Mouse (Mus musculus): ENCODE data around the gene Klhl24. TPM values are rescaled to one million over a fixed set of nuclear protein-coding genes. Genes with fewer than 3 reads are reported as not detected.
A peak's percentile ranks its signal among the peaks of the same experiment; 100 is the strongest.

Klhl24 gene
- total RNA-seq, 2 experiments from 2014 or later = 132 to 195 TPM

- peak; percentile 75 for DNase-seq
Observed at GRCm38 (mm10) chr16:20140772-20141531, 43.6 kb downstream of the Klhl24 start, which contains the start of gene Yeats2. Gene Yeats2 (plus strand): TSS chr16:20141063.

DNA sequence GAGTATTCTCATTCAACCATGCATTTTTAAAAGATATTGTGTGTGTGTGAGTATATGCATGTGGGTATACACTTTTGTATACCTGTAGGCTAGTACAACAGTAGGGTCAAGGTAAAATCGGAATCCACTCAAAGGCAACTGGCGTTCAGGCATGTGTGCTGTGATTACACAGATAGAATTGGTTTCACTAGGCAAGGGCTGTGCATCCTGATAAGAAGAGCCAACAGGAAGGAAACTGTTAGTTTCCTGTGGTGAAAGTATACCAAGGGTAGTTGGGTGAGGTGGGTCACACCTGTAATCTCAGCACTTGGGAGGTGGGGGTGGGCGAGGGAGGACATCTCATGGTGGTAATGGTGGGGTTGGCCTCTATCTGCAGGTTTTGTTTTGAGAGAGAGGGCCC lies 47.2 kb downstream of the Klhl24 start:
- no peak for DNase-seq

DNA sequence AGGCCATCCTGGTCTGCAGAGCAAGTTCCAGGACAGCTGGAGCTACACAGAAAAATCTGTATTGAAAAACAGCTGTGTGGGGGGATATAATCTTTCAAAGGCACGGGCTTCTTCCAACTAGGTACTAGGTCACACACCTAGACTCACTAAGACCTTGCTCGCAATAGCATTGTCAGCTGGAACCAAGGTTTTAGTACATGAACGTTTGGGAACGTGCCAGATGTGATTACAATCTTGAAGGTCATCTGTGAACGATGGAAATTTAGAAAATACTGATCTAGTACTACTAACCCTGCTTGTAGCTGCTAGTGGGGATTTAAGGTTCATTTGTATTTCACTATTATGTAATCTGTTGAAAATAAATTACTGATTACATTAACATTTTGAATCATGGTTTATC lies 54.6 kb downstream of the Klhl24 start:
- DNase-seq = no peak

DNA sequence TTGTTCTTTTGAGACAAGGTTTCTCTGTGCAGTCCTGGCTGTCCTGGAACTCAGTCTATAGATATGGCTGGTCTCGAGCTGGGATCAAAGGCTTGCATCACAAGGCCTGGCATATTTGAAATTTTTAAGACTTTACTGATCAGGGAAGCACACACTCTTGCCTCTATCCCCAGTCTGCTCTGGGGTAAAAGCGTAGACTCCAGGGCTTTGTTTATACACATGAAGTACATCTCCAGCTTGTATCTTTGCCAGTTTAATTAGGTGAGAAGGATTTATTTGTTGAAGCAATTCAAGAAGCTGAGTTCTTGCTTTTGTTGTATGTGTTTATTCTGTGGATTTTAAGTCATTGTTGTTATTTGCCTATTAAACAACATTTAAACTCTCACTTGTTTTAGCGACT lies 56.4 kb downstream of the Klhl24 start:
- DNase-seq = no peak

DNA sequence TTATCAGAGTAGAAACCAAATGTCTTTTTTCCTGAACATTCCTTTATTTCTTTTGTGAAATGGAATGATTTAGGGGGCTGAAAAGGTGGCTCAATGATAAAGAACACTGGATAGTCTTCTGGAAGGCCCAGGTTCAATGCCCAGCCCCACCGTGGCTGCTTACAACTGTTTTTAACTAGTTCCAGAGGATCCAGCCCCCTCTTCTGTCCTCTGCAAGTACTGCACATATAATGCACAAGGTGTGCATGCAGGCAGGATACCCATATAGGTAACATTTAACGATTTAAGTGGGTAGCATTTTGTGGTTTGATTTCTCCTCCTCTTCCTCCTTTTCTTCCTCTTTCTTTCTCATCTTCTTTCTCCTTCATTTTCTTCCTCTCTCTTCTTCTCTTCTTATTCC lies 62.8 kb downstream of the Klhl24 start:
- DNase-seq = no peak

DNA sequence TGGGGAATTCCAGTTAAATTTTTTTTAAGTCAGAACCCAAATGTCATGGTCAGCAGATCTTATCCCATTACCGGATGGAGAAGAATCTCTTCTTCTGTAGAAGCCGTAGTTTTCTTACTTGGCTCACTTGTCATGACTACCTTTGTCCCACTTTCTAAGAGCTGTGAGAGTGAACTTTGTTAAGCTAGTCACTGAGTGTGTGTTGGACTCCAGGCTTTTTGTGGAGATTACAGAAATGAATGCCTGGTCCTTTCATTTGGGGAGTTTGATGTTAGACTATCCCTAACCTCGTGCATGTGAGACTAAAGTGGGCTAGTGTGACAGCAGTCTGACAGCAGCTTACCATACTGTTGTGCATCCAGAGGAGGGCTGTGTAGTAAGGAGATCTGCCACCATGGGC lies 71.7 kb downstream of the Klhl24 start:
- no peak for DNase-seq

DNA sequence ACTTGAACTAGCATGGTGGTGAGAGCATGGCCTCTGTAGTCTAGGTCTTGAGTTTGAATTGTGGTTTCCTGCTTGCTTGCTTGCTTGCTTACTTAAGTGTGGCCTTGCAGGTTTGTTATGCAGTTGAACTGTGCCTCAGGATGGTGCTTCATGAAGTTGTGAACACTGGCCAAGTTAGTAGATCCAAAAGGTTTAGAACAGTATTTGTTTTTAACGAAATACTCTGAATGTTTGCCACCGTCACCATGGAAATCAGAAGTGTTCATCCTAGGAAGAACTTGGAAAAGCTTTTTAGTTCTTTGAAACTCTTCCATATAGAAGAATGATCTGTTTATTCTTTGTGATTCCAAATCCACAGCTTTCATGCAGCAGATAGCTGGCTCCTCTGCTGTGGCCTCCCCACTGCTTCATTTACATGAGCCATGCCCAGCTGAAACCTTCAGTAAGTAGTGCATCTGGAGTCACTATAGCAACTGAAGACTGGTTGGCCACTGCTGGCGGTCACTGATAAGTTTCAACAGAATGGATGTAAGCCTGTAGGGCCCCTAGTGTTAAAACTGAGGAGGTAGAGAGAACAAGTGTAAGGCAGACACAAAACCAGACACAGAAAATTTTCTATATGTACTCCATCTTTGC lies 72.2 kb downstream of the Klhl24 start:
- no peak for DNase-seq

Other genes with a start within 250 kb of the Klhl24 start
- 1 to 10 TPM in 1 of 2 experiments, under 1 TPM in 1; 0.79 to 1.1 TPM for gene Klhl6, start 114.5 kb upstream of the Klhl24 start, total RNA-seq (2021)
- 1 to 10 TPM; 7.1 to 9.5 TPM for gene Yeats2, start 43.5 kb downstream of the Klhl24 start, total RNA-seq (2021)
- gene Map6d1, start 143.8 kb downstream of the Klhl24 start, total RNA-seq (2021) = under 1 TPM; 0.48 to 0.56 TPM
- gene Parl, start 204.8 kb downstream of the Klhl24 start, total RNA-seq (2021) = 10 to 100 TPM; 59.8 to 61.3 TPM
- under 1 TPM in 1 of 2 experiments, not detected in 1; 0.64 TPM for gene Cyp2ab1, start 227.9 kb downstream of the Klhl24 start, total RNA-seq (2021)

All from gastrocnemius, postnatal 25 days (tissue).